8 mouse cellular contexts compared by ENCODE assay signal in the genomic region with DNA sequence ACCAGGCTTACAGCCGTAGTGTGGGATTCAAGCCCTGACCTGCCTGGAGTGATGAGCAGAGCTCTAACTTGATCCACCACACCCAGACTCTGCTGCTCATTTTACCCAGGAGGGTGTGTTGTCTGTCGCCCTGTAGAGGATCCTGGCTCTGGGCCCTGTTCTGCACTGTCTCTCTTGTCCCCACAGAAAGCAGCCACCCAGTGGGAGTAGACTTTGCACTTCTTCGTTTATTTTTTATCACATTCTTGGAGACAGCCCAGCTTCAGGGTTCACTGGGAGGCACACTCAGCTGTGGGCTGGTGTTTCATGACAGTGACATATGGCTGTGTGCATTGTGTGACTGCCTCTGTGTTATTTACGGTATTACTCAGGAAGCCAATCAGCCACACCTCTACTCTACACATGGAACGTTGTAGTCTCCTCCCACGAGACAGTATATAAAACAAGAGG. TPM values are rescaled to one million over a fixed set of nuclear protein-coding genes. Genes with fewer than 3 reads are reported as not detected.
A peak's percentile ranks its signal among the peaks of the same experiment; 100 is the strongest.
DNase-seq lines count a peak whose midpoint lies in the region; ATAC-seq lines count a peak whose summit lies in the region.

No protein-coding gene starts in this region.

- H3K4me3 ChIP-seq in midbrain, embryonic 13.5 days (replicated peaks) = no peak overlapping the region

- DNase-seq in left cerebral cortex, adult 11 months (ENCODE audit: low spot score) = peak; percentile 49
- no peak for DNase-seq in left cerebral cortex, postnatal 4 days
- DNase-seq in frontal cortex, postnatal 25 days (ENCODE audit: low spot score in 2 of 2) = peak; percentile 15 to 26
- peak; percentile 64 to 72 for DNase-seq in left cerebral cortex, adult 18-20 months (ENCODE audit: low spot score in 2 of 2)
- DNase-seq in lung, postnatal 25 days (ENCODE audit: low spot score) = peak; percentile 83
- DNase-seq in cerebellum, postnatal 10 days = no peak
- no peak for DNase-seq in gastrocnemius, postnatal 36 days

- H3K4me2 ChIP-seq in midbrain, embryonic 13.5 days (replicated peaks) = no peak overlapping the region

- H3K27ac ChIP-seq in midbrain, embryonic 13.5 days = no peak overlapping the region

- no peaks in the 10 kb centered on the region for H3K9me3 ChIP-seq in midbrain, embryonic 13.5 days

- 78% methylated on average over 6 of the region's 6 CpGs for WGBS in midbrain, embryonic 13.5 days

- H3K27me3 ChIP-seq in midbrain, embryonic 13.5 days = no peaks in the 10 kb centered on the region

- H3K4me1 ChIP-seq in midbrain, embryonic 13.5 days (replicated peaks) = peaks cover 19% of the 10 kb centered on the region

- no peaks in the 10 kb centered on the region for H3K36me3 ChIP-seq in midbrain, embryonic 13.5 days

- intact Hi-C loops in left cerebral cortex, postnatal 4 days (cut with DNase I) = no loop called here
- intact Hi-C loops in gastrocnemius, postnatal 36 days (cut with DNase I) = no loop called here

- no peak for ATAC-seq in midbrain, embryonic 13.5 days

- no peak overlapping the region for H3K9ac ChIP-seq in midbrain, embryonic 13.5 days (replicated peaks)

RNA-seq across cellular contexts. Expression of a gene that starts 23.6 kb away (rescaled TPM):
- total RNA-seq in left cerebral cortex, postnatal 4 days (2021) = 1 to 10 TPM; 2.9 to 4.7 TPM
- total RNA-seq in left cerebral cortex, adult 18-20 months (2021) = 1 to 10 TPM; 8.2 to 8.4 TPM
- total RNA-seq in gastrocnemius, postnatal 36 days (2021) = 1 to 10 TPM; 1.4 to 1.8 TPM
- polyA plus RNA-seq in midbrain, embryonic 13.5 days (2015; fragmentation: Nextera tagmentation; extraction: Ambion mirVana) = 0.94 and 1.5 TPM in 2 replicates

RNA-seq across cellular contexts. Expression of a gene that starts 28.1 kb away (rescaled TPM):
- total RNA-seq in left cerebral cortex, postnatal 4 days (2021) = 10 to 100 TPM; 17.1 to 19.0 TPM
- 10 to 100 TPM; 12.4 to 13.5 TPM for total RNA-seq in left cerebral cortex, adult 18-20 months (2021)
- total RNA-seq in gastrocnemius, postnatal 36 days (2021) = 1 to 10 TPM; 3.2 to 4.3 TPM
- polyA plus RNA-seq in midbrain, embryonic 13.5 days (2015; fragmentation: Nextera tagmentation; extraction: Ambion mirVana) = 10.3 and 11.5 TPM in 2 replicates

RNA-seq across cellular contexts. Expression of a gene that starts 33.4 kb away (rescaled TPM):
- total RNA-seq in left cerebral cortex, postnatal 4 days (2021) = 1 to 10 TPM in 1 of 2 experiments, under 1 TPM in 1; 0.83 to 1.5 TPM
- 1 to 10 TPM; 1.7 to 2.3 TPM for total RNA-seq in left cerebral cortex, adult 18-20 months (2021)
- not detected for total RNA-seq in gastrocnemius, postnatal 36 days (2021)
- polyA plus RNA-seq in midbrain, embryonic 13.5 days (2015; fragmentation: Nextera tagmentation; extraction: Ambion mirVana) = 0.12 TPM in 1 of 2 replicates, not detected in the other

RNA-seq across cellular contexts. Expression of a gene that starts 34.0 kb away (rescaled TPM):
- total RNA-seq in left cerebral cortex, postnatal 4 days (2021) = not detected
- under 1 TPM in 1 of 2 experiments, not detected in 1; 0.49 TPM for total RNA-seq in left cerebral cortex, adult 18-20 months (2021)
- not detected for total RNA-seq in gastrocnemius, postnatal 36 days (2021)
- not detected in 2 replicates for polyA plus RNA-seq in midbrain, embryonic 13.5 days (2015; fragmentation: Nextera tagmentation; extraction: Ambion mirVana)

RNA-seq across cellular contexts. Expression of a gene that starts 45.0 kb away (rescaled TPM):
- 10 to 100 TPM; 60.7 to 61.5 TPM for total RNA-seq in left cerebral cortex, postnatal 4 days (2021)
- 10 to 100 TPM; 53.4 to 60.5 TPM for total RNA-seq in left cerebral cortex, adult 18-20 months (2021)
- total RNA-seq in gastrocnemius, postnatal 36 days (2021) = 10 to 100 TPM; 36.9 to 37.8 TPM
- polyA plus RNA-seq in midbrain, embryonic 13.5 days (2015; fragmentation: Nextera tagmentation; extraction: Ambion mirVana) = 120 and 123 TPM in 2 replicates

Comparison
In these comparisons a context has a peak if more than half of its experiments do, and no peak if none do; other contexts are left out.
1. DNase-seq: peak in left cerebral cortex, adult 11 months (single experiment), frontal cortex, postnatal 25 days (2 of 2), left cerebral cortex, adult 18-20 months (2 of 2) and lung, postnatal 25 days (single experiment); none in left cerebral cortex, postnatal 4 days (single experiment), cerebellum, postnatal 10 days (0 of 2) and gastrocnemius, postnatal 36 days (0 of 2).